Mouse (Mus musculus) brain, embryonic 14.5 days (tissue): ENCODE results near the gene Lrrtm4. TPM values are rescaled to one million over a fixed set of nuclear protein-coding genes. Genes with fewer than 3 reads are reported as not detected.

ENCODE experiments used
- DNase-seq: peaks from one replicate; pipeline ENCODE4 v3.0.0-alpha.2; 2011; ENCODE audit warnings: low read depth
- CTCF ChIP-seq: fragments of 200-500 bp; IDR thresholded peaks from 2 replicates; pipeline ENCODE4 v1.5.1; 2012; ENCODE audit warnings: inconsistent platforms, mild to moderate bottlenecking, moderate library complexity, borderline replicate concordance; ENCODE audit not compliant: insufficient read depth, insufficient read length; ENCODE audit errors: extremely low read depth
- POLR2A ChIP-seq: fragments of 200-500 bp; IDR thresholded peaks from 2 replicates; pipeline ENCODE4 v1.6.1; 2012; ENCODE audit warnings: mild to moderate bottlenecking, inconsistent platforms, borderline replicate concordance; ENCODE audit not compliant: poor library complexity, insufficient read depth, insufficient read length, severe bottlenecking; ENCODE audit errors: extremely low read depth
- polyA plus RNA-seq: library from polyadenylated mRNA; depleted of rRNA; stranded (reverse); fragments of >200 nt; gene quantifications from 2 replicates; pipeline ENCODE4 v1.2.3, GENCODE M21; 2012; rRNA removed

The Lrrtm4 gene
- polyA plus RNA-seq, 1 experiment: 11.7 TPM

- no peak for DNase-seq
- TF ChIP-seq CTCF (no peak), POLR2A (no peak)
Observed at GRCm38 (mm10) chr6:80839784-80840183, 821.1 kb downstream of the Lrrtm4 start.

- DNase-seq: peak; percentile 31
- TF ChIP-seq CTCF (no peak), POLR2A (no peak)
Observed at GRCm38 (mm10) chr6:80845294-80845693, 826.6 kb downstream of the Lrrtm4 start.

GRCm38 (mm10) chr6:80856910-80857543 is 838.4 kb downstream of the Lrrtm4 start:
- no peak for TF ChIP-seq CTCF
- no peak for TF ChIP-seq POLR2A
- peak; percentile 84 for DNase-seq

Other genes with a start within 250 kb of the Lrrtm4 start
- gene Gm20594, start 201.0 kb upstream of the Lrrtm4 start, polyA plus RNA-seq: not detected in 2 replicates